Mouse (Mus musculus) urinary bladder, postnatal 4 days (tissue): Measurements from ENCODE around the gene Car12.
"Not testable (repeated sequence)": the region's sequence is repeated elsewhere in the genome, so short reads cannot be mapped to it uniquely, and the experiment has no call there.

Experiments used
- DNase-seq, 2 experiments: peaks; one replicate each; pipeline ENCODE4 v3.0.0; 2021 to 2022; ENCODE audit warnings: low spot score in 2 of 2

Gene Car12

GRCm38 (mm10) chr9:66769275-66769674 lies 55.8 kb downstream of the Car12 start:
- no peak for DNase-seq

GRCm38 (mm10) chr9:66770701-66771100 lies 57.2 kb downstream of the Car12 start:
- no peak for DNase-seq

- DNase-seq = not testable (repeated sequence)
Observed at GRCm38 (mm10) chr9:66784552-66784951, 71.1 kb downstream of the Car12 start.

- no peak for DNase-seq
Observed at GRCm38 (mm10) chr9:66787821-66788220, 74.3 kb downstream of the Car12 start.

GRCm38 (mm10) chr9:66794629-66795463 lies 81.4 kb downstream of the Car12 start:
- DNase-seq = no peak

- DNase-seq = peak; percentile 93 to 94
Observed at GRCm38 (mm10) chr9:66795464-66796324, 82.2 kb downstream of the Car12 start, which contains the start of gene Aph1b. TSS of gene Aph1b (minus strand) at chr9:66795490.

GRCm38 (mm10) chr9:66796739-66797138 lies 83.3 kb downstream of the Car12 start, which contains the start of gene Gm10647:
TSS of gene Gm10647 (plus strand) at chr9:66797039.
- DNase-seq = no peak

GRCm38 (mm10) chr9:66801947-66802346 lies 88.5 kb downstream of the Car12 start:
- no peak for DNase-seq

GRCm38 (mm10) chr9:66805951-66806350 lies 92.5 kb downstream of the Car12 start:
- not testable (repeated sequence) for DNase-seq

GRCm38 (mm10) chr9:66813392-66813791 lies 99.9 kb downstream of the Car12 start:
- DNase-seq = no peak
